Mouse (Mus musculus): ENCODE data around the gene Ampd3. TPM values are rescaled to one million over a fixed set of nuclear protein-coding genes. Genes with fewer than 3 reads are reported as not detected.

Gene Ampd3
- total RNA-seq (2021): 1 to 10 TPM; 4.8 to 7.2 TPM
- long read RNA-seq, experiment 1, full-length matches to known transcripts: 5 of 8 reads
- long read RNA-seq, experiment 1, partial matches to known transcripts: 1 of 8 reads
- long read RNA-seq, experiment 1, other reads (novel, unspliced or antisense): 2 of 8 reads
- long read RNA-seq, experiment 2, partial matches to known transcripts: 3 of 7 reads
- long read RNA-seq, experiment 2, other reads (novel, unspliced or antisense): 3 of 7 reads

DNA sequence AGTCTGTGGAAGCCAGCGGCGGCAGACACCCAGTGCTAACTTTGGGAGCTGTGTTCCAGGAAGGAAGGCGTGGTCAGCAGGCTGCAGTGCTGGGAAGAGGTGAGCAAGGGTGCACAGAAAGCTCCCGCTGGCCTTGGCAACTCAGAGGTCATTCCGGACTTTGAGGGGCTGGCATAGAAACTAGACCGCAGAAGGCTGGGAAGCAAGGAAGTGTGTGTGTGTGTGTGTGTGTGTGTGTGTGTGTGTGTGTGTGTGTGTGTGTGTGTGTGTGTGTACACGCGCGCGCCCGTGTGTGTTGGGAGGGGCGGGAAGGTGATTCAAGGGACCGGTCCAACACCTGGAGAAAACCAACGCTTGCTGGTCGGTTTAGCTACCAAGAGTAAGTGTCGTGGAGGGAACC lies at the start of gene Ampd3:
Ampd3 (plus strand) TSS at position 206 of the 400 bp plus-strand sequence.
- DNase-seq: no peak

DNA sequence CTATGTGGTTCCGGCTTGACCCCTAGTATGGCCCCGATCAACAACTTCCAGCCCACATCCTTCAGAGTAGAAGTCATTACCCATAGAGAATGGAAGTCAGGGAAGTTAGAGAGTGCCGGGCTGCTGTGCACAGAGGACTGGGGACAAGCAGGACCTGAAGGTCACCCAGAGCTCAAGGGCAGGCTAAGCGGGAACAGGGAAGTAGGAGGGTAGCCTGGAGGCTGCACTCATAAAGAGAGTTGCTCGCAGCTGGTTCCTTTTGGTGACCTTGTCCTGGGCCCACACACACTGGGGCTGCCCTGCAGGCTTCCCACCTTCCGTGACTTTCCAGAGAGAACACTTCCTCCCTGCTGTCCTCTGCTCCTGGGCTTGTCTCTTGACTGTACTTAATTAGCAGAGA lies 49.5 kb upstream of the Ampd3 start:
- no peak for DNase-seq

DNA sequence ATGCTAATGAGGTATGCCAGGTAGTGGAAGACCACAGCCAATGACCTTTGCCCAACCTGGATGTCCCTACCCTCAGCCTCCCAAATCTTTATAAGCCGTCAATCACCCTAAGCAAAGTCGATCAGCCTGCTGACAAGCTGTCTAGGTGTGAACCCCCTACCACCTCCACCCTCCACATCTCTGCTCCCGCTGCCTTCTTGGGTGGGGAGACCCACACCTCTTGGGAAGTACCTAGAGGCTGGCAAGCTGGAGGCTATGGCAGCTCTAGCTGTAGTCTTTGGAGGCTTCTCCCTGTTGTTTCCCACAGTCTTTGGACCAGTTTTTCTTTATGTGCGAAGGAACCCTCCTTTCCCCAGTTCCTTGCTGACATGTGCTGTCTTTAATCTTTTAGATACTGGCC lies 48.1 kb upstream of the Ampd3 start:
- no peak for DNase-seq

DNA sequence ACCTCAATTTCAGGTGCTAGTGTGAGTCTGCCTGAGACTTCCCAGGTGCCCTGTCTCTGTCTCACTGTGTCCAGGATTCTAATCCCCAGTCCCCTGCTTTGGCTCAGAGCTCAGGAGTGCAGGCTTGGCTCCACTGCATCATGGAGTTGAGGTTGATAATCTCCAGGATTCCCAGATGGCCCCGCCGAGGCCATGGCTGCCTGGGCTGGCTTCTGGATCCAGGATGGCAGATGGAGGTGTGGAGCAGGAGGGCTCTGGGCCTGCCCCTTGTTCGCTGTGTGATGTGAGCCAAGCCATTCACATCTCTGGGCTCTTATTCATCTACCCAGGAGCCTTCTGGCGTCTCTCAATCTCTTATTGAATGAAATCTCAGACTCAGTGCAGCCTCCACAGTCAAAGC lies 45.8 kb upstream of the Ampd3 start:
- no peak for DNase-seq

DNA sequence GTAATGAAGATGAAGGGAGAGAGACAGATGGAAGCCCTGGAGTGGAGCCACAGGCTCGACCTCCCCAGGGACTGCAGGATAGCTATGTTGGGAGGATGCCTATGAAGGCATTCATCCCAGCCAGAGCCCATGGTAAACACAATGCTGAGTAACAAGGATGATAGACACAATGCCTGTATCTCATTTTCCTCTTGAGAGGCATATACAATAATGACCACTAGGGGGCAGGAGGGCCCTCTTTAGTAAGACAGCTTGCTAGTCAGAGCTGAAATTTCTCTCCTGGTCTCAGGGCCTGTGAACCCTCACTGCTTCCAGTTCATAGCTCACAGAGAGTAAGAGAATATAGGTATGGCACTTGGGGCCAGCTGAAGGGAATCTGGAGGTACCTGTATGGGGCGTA lies 41.0 kb upstream of the Ampd3 start:
- peak; percentile 48 for DNase-seq

DNA sequence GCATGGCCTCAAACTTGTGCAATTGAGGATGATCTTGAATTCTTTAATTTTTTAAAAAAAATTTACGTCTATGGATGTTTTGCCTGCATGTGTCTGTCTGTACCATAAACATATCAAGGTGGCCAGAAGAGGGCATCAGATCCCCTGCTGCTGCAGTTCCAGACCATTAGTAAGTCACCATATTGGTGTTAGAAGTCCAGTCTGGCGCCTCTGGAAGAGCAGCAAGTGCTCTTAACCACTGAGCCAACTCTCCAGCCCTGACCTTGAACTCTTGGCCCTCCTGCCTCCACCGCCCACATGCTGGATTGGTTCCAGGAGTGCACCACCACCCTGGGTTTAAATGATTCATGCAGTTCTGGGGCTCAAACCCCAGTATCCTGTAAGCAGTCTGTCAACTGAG lies 39.1 kb upstream of the Ampd3 start:
- no peak for DNase-seq

DNA sequence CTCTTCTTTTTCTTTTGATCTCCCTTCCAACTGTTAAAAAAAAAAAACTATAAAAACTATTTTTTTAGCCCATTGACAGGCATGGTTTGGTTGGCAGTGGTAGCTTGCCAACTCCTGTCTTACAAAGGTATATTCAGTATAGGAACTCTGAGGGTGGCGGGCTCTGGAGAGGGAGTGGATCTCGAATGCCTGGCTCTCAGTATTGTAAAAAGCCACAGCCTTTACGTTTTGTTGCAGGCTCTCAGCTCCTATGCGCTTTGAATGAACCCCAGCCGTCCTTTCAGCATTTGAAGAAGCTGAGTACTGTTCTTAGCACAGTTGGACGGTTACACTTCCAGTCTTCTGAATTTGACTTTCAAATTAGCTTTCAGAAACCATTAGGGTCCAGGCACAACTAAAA lies 38.7 kb upstream of the Ampd3 start:
- DNase-seq: no peak

DNA sequence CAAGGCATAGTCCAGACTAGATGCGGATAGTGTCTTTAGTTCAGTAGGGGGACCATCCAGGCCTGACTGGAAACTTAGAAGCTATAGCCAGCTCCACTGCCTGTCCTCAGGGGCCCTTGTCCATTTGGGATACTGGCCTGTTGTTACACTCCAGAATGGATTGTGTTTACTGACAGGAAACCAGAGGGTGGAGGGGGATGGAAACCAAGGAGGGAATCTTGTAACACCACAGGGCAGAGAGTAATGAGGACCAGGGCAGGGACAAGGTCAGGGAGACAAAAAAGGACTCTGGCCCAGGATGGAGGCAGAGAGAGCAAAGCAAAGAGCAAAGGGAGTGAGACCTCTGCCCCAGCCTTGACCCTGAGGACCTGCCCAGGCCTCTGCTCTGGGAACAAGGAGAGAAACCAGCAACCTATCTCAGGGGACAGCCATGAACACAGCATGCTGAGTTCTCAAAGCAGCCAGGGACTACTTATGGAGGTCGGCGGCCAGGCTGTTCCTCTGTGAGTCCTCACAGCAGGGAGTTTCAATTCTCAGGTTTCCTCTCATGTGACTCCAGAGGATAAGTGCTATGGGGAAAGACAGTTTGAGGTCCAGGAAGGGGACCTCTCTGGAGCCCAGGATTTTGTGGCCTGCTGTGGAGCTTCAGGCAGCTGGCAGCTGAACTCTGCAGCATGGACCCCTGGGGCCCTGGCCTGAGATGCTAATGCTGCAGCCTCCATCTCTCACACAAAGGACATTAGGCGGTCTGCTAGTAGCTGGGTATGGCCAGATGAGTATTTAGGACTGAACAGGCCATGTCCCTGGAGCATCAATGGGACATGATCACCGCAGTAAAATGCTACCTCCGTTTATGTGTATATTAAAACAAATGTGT lies 36.7 kb upstream of the Ampd3 start:
- DNase-seq: no peak

DNA sequence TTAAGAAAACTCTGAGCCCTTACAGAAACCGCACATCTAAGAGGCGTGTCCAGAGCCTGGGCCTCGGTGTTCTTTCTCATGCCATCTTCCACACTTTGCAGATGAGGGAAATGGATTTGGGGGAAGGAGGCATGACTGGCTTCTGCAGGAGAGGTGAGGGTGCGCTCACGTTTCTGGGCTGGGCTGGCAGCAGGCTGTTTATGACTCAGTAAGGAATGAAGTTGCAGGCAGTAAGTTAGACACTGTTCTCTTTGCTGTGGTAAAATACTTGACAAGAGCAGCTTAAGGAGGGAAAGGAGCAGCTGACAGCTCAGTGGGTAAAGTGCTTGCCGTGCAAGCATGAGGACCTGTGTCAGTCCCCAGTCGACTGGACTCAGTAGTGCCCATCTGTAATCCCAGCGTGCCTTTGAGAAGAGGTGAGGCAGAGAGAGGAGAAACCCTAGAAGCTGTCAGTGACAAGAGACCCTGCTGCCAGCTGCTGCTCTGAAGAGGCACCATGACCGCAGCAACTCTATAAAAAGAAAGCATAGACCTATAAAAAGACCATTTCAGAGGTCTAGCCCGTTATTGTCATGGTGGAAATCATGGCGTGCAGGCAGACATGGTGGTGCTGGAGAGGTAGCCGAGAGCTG lies 35.9 kb upstream of the Ampd3 start:
- DNase-seq: no peak

DNA sequence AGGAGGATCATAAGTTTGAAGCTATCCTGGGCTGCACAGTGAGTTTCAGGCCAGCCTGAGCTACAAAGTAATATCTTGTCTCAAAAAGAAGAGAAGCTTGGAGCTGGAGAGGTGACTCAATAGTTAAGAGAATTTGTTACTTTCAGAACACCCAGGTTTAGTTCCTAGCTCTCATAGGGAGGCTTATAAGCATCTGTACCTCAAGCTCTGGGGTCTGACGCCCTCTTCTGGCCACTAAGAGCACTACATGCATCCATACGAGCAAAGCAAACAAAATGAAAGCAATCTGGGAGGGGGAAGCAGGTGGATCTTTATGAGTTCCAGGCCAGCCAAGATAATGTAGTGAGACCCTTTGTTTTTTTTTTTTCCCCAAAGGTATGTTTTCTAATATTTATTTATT lies 31.1 kb upstream of the Ampd3 start:
- no peak for DNase-seq

DNA sequence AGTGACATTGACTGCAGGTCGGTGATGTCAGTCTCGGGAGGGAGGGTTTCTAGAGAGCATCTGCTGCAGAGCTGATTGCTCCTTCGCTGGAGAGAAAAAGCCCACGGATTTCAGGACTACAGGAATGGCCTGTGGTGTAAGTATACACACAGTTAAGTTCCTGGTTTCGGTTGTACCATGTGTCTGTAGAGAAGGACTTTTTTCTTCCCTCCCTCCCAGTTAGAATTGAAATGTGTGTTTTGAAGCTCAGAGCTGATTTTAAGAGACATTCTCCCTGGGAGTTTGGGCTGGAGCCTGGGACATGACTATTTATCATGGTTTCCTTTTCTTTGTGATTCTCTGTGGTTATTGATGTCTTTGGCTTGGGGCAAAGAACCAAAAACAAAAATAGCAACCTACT lies 28.2 kb upstream of the Ampd3 start:
- DNase-seq: no peak

DNA sequence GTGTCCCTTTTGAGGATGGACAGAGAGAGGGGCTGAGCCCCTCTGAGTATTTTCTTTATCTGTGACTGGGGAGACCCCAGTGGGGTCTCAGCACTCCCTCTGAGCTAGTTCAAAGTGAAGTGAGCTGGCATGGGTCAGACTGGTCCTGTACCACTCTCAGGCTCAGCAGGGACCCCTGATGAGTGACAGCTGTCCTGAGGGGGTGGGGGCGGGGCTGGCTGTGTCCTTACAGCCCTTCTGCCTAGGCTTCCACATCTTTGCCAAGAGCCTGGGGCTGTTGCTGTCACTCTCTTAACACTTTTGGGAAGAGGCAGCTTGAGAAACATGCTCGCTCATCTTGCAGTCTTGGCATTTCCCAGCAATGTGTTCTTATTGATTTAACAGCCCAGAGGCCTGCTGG lies 27.8 kb upstream of the Ampd3 start:
- DNase-seq: no peak

DNA sequence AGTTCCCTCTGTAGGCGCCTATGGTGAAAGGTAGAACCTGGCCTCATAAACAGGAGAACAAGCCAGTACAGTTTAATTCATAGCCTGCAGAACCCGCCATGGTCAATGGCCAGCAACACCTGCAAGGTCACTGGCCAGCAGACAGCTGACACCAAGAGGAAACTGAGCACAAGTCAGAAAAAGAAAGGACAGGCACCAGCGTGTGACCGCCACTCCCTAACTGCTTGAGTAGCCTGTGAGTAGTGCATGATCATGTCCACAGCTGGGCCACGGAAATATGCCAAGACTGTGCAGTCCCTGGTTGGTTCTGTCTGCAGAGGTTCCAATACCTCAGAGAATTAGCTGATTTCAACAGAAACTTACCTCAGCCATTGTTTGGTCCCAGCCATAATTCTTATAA lies 26.0 kb upstream of the Ampd3 start:
- DNase-seq: no peak

DNA sequence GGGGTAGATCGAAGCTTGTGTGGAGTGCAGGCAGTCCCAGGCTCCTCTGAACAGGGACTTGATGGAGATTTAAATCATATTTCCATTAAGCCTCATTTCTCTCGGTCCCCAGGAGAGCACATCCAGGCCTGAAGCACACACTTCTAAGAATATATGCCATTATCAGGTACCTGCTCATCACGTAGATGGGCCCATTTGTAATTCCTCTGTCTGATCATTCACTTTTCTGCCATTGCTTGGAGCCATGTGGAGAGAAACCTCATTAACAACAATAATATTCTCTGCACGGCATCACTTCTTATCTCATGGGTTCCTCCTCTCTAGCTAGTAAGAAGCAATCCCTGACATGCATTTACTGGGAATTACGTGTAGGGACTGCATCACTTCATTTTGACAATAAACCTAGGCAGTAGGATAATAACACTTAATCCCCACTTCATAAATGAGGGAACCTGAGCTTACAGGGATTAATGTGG lies 21.9 kb upstream of the Ampd3 start:
- DNase-seq: no peak

DNA sequence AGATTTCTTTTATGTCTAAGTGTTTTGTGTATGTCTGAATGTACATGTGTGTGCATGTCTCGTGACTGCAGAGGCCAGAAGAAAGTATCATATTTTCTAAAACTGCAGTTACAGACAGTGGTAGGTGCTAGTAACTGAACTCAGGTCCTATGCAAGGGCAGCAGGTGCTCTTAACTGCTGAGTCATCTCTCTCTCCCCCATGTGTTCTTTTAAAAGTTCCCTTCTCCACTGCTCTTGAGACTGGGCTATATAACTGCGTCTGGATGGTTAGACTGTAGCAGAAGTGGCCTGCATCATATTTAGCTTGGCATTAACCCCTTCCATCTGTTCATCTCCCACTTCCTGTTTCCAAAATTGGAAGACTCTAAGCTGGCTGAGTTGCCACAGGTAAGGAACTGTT lies 21.2 kb upstream of the Ampd3 start:
- no peak for DNase-seq

DNA sequence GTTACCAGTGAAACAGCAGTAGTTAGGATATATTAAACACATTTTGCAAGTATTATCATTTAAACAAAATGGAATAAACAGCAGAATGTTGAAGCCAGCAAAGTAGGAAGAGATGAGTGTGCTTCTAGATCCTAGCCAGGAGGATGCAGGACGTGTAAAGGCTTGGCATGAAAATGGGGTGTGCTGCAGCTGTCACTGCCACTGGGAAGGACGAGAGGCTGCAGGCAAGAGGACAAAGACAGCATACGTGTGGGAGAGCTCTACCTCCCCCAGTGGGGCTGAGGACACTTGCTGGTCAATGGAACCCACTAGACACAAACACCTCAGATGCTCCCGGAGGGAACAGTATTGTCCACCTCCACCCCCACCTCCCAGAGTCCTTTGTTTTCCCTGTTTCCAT lies 17.2 kb upstream of the Ampd3 start:
- no peak for DNase-seq

DNA sequence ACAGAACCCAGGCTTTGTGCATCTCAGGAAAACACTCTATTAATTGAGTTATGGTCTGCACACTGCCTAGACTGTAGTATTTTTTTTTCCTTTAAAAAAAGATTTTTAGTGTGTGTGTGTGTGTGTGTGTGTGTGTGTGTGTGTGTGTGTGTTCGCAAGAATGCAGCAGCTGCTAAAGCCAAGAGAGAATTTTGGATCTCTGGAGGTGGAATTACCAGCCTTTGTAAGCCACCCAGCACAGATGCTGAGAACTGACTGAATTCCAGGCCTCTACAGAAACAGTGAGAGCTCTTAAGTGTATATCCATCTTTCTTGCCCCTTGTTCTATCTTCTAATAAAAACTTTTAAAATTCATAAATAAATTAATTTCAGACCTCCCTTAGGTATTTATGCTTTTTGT lies 16.4 kb upstream of the Ampd3 start:
- DNase-seq: no peak

DNA sequence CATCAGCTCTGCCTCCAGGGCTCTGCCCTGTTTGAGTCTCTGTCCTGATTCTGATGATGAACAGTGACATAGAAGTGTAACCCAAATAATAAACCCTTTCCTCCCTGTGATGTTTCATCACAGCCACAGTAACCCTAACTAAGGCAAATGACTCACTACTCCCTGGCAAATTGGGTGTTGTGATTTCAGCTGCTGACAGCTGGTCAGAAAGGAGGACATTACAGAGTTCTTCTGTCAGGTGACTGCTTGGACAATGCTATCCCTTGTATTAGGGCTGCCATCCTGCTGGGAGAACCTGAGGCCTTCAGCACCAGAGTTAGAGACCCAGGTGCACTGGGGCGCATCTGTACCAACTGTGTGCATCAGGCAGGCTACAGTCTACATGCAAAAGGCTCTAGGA lies 14.7 kb upstream of the Ampd3 start:
- DNase-seq: no peak

DNA sequence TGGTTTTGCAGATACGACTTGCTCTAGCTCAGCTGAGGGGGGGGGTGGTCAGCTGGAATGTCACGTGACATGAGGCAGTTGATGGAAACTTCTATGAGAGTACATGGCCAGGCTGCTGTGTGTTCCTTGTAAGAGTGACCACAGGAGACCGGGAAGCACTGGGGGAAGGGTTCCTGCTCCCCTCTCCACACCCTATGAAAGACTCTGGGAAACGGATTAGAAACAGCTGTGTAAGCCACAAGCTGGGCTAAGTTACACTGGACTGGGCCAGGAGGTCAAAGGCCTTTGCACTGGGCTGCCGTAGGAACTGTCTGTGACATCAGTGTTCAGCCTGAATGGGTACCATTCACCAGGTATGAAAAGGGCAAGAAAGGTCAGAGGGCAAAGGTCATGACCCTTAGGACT lies 14.1 kb upstream of the Ampd3 start:
- DNase-seq: no peak

DNA sequence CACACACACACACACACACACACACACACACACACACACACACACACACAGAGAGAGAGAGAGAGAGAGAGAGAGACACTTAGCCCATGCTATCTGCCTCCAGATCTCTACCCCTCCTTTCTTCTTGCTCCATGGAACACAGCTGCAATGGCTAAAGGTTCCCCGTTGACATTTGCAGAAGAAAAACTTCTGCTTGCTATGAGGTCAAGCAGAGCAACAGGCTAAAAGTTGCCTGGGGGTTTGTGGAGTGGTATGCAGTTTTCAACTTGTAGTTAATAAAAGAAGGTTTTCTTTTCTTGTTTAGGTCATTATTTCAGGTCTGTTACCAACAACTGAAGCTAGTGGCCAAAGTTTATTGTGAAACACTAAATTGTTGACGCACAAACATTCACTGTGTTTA lies 11.6 kb upstream of the Ampd3 start:
- DNase-seq: no peak

DNA sequence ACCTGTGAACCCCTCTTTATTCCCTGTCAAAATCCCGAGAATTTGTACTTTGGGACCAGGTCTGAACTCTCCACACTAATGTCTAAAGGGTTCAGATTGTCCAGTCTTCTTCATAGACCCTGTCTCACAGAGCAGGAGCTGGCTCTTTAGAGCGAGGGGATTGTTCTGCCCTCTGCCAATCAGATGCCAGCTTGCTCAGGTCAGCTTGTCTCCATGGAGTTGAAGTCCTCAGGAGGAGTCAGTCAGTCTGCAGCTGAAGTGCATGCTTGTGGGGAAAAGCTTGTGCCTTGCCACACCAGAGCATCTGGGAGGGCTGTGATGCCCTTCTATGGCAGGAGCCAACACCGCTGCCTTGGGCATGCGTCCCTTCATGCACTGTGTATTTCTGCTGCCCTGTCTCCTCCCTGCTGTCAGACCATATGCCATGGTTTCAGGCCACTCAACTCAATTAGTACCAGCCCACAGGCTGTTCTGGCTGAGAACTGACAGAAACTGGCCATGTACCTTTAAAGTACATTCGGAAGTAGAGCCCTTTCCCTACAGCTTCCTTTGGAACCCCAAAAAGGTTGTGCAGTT lies 5.3 kb upstream of the Ampd3 start:
- no peak for DNase-seq

DNA sequence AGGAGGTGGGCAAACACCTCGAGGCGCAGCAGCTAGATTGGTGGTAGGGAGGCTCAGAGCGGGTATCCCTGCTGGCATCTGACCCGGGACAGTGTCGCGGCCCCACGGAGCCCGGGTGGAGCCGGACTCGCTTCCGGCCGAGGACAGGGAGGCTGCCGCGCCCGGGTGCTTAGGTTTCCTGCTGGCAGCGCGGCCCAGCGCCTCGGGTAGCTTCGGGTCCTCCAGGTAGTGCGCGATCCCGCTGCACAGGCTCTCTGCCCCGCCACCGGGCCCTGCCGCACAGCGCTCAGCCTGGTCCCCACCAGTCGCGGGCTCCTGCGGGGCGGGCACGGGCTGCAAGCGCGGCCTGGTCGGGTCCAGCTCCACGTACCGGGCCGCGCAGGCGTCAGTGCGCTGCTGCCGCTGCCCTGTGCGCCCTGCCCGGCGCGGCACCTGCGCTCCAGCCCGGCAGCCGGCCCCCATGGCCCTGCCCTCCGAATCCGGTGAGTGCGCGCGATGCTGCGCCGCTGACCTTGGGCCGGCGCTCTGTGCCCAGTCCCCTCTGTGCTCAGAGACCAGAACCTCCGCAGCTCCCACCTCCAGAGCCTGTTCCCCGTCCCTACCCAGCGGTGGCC lies 552 bp downstream of the Ampd3 start:
- DNase-seq: peak; percentile 61

DNA sequence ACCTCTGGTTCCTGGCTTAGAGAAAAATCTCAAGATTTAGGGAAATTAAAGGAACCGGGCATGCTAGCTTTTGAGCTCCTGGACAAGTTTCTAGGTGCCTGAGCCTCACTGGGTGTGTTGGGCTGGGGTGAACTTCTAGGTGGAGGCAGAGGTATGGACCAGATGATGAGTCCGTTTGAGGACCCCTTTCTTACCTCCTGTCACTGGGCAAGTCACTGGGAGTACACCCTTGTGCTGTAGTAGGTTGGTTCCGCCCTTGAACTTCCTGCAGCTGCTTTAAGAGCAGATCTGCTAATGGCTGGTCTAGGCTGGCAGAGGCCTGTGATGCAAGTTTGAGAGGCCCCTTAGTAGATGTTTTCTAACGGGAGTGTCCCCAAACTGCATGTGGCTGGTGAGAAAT lies 1.1 kb downstream of the Ampd3 start:
- DNase-seq: no peak
